Mouse (Mus musculus) hindbrain, postnatal 0 days (tissue): ENCODE results near the gene Alg14. TPM values are rescaled to one million over a fixed set of nuclear protein-coding genes. Genes with fewer than 3 reads are reported as not detected.

Source experiments
- ATAC-seq: fragments of 200-750 bp; cut with Nextera tagmentation; 2 replicates; pipeline ENCODE4 v1.8.0; 2017; ENCODE audit warnings: mild to moderate bottlenecking, moderate TSS enrichment, moderate library complexity
- DNase-seq: peaks from one replicate; pipeline ENCODE4 v3.0.0-alpha.2; 2015; ENCODE audit warnings: low spot score
- H3K27ac ChIP-seq: fragments of 300-500 bp; sonication (generic); 2 replicates; pipeline ENCODE4 v1.5.1; 2014; ENCODE audit warnings: mild to moderate bottlenecking
- H3K27me3 ChIP-seq: fragments of 300-500 bp; sonication (generic); 2 replicates; pipeline ENCODE4 v1.6.1; 2014; ENCODE audit warnings: low read length, mixed read lengths; ENCODE audit not compliant: insufficient read depth
- H3K36me3 ChIP-seq: fragments of 300-500 bp; sonication (generic); 2 replicates; pipeline ENCODE4 v1.6.1; 2014; ENCODE audit warnings: low read length, mixed read lengths; ENCODE audit not compliant: insufficient read depth
- H3K4me1 ChIP-seq: fragments of 300-500 bp; sonication (generic); 2 replicates; pipeline ENCODE4 v1.6.1; 2014; ENCODE audit warnings: antibody characterized with exemption, low read length, mixed read lengths; ENCODE audit not compliant: insufficient read depth
- H3K4me2 ChIP-seq: fragments of 300-500 bp; sonication (generic); 2 replicates; pipeline ENCODE4 v1.6.1; 2014; ENCODE audit warnings: low read depth, mild to moderate bottlenecking, low read length, moderate library complexity, mixed read lengths
- H3K4me3 ChIP-seq: fragments of 300-500 bp; sonication (generic); 2 replicates; pipeline ENCODE4 v1.5.1; 2014; ENCODE audit warnings: low read length
- H3K9ac ChIP-seq: fragments of 300-500 bp; sonication (generic); replicated peaks from 2 replicates; pipeline ENCODE4 v1.6.1; 2014; ENCODE audit warnings: mild to moderate bottlenecking, low read length, moderate library complexity, mixed read lengths
- H3K9me3 ChIP-seq: fragments of 300-500 bp; sonication (generic); 2 replicates; pipeline ENCODE4 v1.6.1; 2016; ENCODE audit warnings: low read length, mixed read lengths
- CTCF ChIP-seq: IDR thresholded peaks from 2 replicates; pipeline ENCODE4 v1.5.1; 2016; ENCODE audit warnings: antibody characterized with exemption, control low read depth, low read depth
- WGBS: fragments of 180-500 bp; shearing (Covaris S2); extraction: QIAGEN DNeasy Blood & Tissue Kit; methylation state at CpG from one replicate; pipeline ENCODE4 v1.1.7; 2014; 5-methylcytosine and 5-hydroxymethylcytosine counted together
- polyA plus RNA-seq: library from polyadenylated mRNA; unstranded; fragments of >200 nt; fragmentation: Nextera tagmentation; extraction: Ambion mirVana; gene quantifications from 2 replicates; pipeline ENCODE4 v1.2.1, GENCODE M21; 2015
- total RNA-seq: library from RNA; depleted of rRNA; stranded (reverse); fragments of >200 nt; gene quantifications from 2 replicates; pipeline ENCODE4 v1.2.3, GENCODE M21; 2014

The Alg14 gene
- total and polyA plus RNA-seq, 2 experiments from 2014 or later = 26.6 to 39.5 TPM

DNA sequence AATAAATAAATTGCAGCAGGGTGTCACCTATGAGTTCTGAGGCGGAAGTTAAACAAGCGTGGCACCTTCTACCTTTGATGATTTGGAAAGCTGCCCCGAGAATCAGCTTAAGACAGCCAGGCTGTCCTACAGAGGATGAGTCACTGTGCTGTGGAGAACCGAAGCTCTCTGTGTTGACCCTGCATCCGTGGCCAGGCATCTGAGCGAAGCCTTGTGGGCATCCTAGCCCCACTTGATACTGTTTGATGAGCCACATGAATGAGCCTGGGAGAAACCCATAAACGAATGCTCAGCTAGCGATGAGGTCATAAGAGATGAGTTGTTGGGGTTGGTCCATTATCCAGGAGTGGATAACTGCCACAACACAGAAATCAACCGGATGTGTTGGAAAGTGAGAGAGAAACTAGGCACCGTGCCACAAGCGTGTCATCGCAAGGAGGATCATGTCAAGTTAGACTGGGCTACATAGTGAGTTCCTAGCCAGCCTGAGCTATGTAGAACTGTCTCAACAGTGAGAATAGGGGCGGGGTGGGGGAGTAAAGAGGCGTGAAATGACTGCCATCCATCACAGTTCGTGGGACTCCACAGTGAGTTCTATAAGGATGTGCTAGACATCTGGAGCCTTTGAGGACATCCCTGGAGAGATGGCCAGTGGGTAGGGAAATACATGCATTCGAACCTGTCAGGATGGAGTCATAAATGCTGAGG, 104.2 kb downstream of the Alg14 start:
- no peak for TF ChIP-seq CTCF
- H3K9me3 ChIP-seq = no peaks in the 10 kb centered on the region
- H3K4me3 ChIP-seq = no peak overlapping the region
- DNase-seq (no peak), ATAC-seq (peak; percentile 50; the same call in 1 of the 2 replicates)
- H3K4me1 ChIP-seq = no peaks in the 10 kb centered on the region
- no peak overlapping the region for H3K9ac ChIP-seq
- no peak overlapping the region for H3K27ac ChIP-seq
- 63% methylated on average over 16 of the region's 16 CpGs for WGBS
- H3K4me2 ChIP-seq = no peak overlapping the region
- H3K27me3 ChIP-seq = no peaks in the 10 kb centered on the region
- no peaks in the 10 kb centered on the region for H3K36me3 ChIP-seq

DNA sequence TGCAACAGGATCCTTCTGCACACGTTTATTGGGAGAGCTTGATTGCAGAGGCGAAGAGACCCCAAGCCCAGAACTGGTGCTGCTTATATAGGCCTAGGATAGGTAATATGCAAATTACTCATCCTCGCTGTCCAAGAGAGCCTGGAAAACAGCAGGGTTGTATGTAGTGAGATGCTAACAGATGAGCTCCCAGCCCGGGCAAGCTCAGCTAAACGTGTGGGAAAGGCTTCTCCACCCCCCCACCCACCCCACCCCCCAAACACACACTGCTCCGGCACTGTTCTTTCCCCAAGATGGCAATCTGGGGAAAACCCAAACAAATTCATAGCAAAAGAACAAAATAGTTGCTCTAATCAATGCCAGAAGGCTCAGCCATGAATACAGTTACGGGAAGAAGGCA, 105.0 kb downstream of the Alg14 start:
- DNase-seq (no peak), ATAC-seq (no peak)
- H3K27me3 ChIP-seq = no peaks in the 10 kb centered on the region
- no peak overlapping the region for H3K4me2 ChIP-seq
- H3K9ac ChIP-seq = no peak overlapping the region
- H3K4me1 ChIP-seq = no peaks in the 10 kb centered on the region
- no peaks in the 10 kb centered on the region for H3K9me3 ChIP-seq
- TF ChIP-seq CTCF = no peak
- no peak overlapping the region for H3K27ac ChIP-seq
- no peaks in the 10 kb centered on the region for H3K36me3 ChIP-seq
- WGBS = 71% methylated on average over 7 of the region's 7 CpGs
- H3K4me3 ChIP-seq = no peak overlapping the region

DNA sequence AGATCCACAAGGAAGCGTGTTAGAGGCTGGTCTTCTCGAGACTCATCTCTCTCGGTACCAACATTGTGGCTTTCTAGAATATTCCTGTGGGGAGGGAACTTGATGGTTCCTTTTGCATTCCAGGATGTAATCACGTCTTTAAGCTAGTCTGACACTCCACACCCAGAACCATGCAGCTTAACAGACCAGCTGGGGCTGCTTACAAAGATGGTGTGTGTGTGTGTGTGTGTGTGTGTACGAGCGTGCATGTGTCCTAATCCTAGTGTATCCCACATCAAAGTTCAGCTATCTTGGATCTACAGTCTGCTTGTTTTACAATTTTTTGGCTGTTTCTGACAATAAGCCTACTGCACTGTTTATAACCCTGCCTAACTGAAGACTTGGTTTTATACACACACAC, 105.4 kb downstream of the Alg14 start:
- H3K4me3 ChIP-seq = no peak overlapping the region
- 79% methylated on average over 6 of the region's 6 CpGs for WGBS
- no peak for TF ChIP-seq CTCF
- H3K4me2 ChIP-seq = no peak overlapping the region
- no peaks in the 10 kb centered on the region for H3K36me3 ChIP-seq
- no peaks in the 10 kb centered on the region for H3K27me3 ChIP-seq
- H3K4me1 ChIP-seq = no peaks in the 10 kb centered on the region
- DNase-seq (no peak), ATAC-seq (no peak)
- H3K9ac ChIP-seq = no peak overlapping the region
- H3K27ac ChIP-seq = no peak overlapping the region
- H3K9me3 ChIP-seq = no peaks in the 10 kb centered on the region

DNA sequence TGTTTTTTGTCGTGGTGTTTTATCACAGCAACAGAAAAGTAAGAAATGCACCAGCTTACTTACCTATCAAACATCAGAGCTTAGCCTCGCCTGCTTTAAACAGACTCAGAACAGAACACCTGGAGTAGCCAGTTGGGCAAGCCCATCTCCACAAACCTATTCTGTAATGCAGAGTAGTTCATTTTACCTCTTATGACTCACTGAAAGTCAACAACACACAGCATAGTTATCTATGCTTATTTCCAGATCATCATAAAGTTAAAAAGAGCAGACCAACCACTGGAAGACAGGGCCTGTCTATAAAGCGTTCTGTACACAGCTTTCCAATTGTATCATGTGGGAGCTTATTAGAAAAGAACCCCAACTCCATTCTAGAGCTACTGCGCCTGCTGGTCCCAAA, 109.8 kb downstream of the Alg14 start:
- WGBS = 86% methylated on average over 4 of the region's 4 CpGs
- no peak overlapping the region for H3K27ac ChIP-seq

DNA sequence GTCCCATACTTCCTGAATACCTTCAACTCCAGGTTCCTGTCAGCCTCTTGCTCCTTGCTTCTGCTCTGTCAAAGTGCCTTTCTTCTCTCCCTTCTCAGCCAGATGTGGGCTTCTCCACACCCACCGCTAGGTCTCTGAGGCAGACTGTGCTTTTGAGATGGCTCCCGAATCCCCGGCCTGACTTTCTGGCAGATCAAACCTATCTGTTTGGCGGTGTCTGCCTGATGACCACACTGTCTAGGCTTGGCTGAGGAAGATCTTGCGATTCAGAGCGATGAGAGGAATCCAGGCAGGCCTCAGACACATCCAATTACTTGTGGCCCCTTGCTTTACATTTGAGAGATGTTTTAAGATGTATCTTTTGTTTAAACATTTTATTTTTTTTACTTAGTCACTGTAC, 110.5 kb downstream of the Alg14 start:
- Histone ChIP-seq H3K4me3 (no peak overlapping the region), H3K36me3 (no peaks in the 10 kb centered on the region), H3K27me3 (no peaks in the 10 kb centered on the region), H3K9ac (no peak overlapping the region), H3K9me3 (no peaks in the 10 kb centered on the region), H3K4me2 (no peak overlapping the region), H3K27ac (no peak overlapping the region), H3K4me1 (no peaks in the 10 kb centered on the region)
- TF ChIP-seq CTCF = no peak
- DNase-seq (no peak), ATAC-seq (no peak)
- 84% methylated on average over 6 of the region's 6 CpGs for WGBS

More for the DNA sequence above, 109.8 kb downstream of the Alg14 start:
- TF ChIP-seq CTCF = no peak
- no peaks in the 10 kb centered on the region for H3K9me3 ChIP-seq
- H3K9ac ChIP-seq = no peak overlapping the region
- DNase-seq (no peak), ATAC-seq (no peak)
- no peaks in the 10 kb centered on the region for H3K4me1 ChIP-seq
- H3K4me3 ChIP-seq = no peak overlapping the region
- no peaks in the 10 kb centered on the region for H3K27me3 ChIP-seq
- H3K36me3 ChIP-seq = no peaks in the 10 kb centered on the region
- no peak overlapping the region for H3K4me2 ChIP-seq

DNA sequence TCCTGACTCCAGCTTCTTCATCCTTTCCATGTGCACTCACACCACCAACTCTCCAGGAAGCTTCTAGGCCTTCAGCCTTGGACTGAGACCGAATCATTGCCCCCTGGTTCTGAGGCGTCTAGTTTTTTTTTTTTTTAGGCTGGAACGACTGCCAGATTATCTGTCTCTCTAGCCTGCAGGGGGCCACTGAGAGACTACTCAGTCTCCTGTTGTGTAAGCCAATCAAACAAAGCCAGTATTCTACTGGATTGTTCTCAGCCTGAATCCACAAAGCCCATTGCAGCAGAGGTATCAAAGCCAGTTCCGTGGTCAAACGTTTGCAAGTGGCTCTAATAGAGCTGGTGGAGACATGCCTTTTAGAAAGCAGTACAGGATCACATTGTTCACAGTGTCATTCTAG, 111.9 kb downstream of the Alg14 start:
- no peaks in the 10 kb centered on the region for H3K36me3 ChIP-seq
- no peaks in the 10 kb centered on the region for H3K9me3 ChIP-seq
- no peak overlapping the region for H3K9ac ChIP-seq
- H3K4me2 ChIP-seq = no peak overlapping the region
- H3K4me1 ChIP-seq = no peaks in the 10 kb centered on the region
- H3K4me3 ChIP-seq = no peak overlapping the region
- no peak for TF ChIP-seq CTCF
- H3K27ac ChIP-seq = no peak overlapping the region
- WGBS = 18% methylated on average over 5 of the region's 5 CpGs
- DNase-seq (no peak), ATAC-seq (no peak)
- no peaks in the 10 kb centered on the region for H3K27me3 ChIP-seq

DNA sequence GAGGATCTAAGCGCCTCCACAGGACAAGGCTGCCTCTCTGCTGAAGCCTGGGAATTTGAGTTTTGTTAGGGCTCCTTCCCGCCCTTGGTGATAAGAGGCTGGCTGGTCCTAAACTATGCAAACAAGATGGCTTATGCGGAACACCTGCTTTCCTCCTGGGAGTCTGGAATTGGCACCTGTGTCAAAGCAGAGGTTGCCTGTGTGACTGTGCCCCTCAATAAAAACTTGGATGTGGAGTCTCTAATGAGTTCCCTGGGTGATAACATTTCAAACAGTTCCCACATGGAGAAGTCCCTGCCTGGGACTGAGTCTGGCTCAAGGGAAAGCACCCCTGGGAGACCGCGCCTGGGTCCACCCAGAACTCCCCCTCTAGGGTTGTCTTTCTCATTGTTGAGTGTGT, 113.5 kb downstream of the Alg14 start:
- no peaks in the 10 kb centered on the region for H3K27me3 ChIP-seq
- 80% methylated on average over 5 of the region's 5 CpGs for WGBS
- H3K9ac ChIP-seq = no peak overlapping the region
- no peak overlapping the region for H3K4me2 ChIP-seq
- no peak overlapping the region for H3K27ac ChIP-seq
- TF ChIP-seq CTCF = no peak
- H3K9me3 ChIP-seq = no peaks in the 10 kb centered on the region
- no peaks in the 10 kb centered on the region for H3K4me1 ChIP-seq
- H3K4me3 ChIP-seq = no peak overlapping the region
- H3K36me3 ChIP-seq = no peaks in the 10 kb centered on the region
- ATAC-seq = no peak
- no peak for DNase-seq
